Mouse (Mus musculus) lung, postnatal 14 days (tissue): ENCODE data around the gene Mrpl45.
"Not testable (repeated sequence)": the region's sequence is repeated elsewhere in the genome, so short reads cannot be mapped to it uniquely, and the experiment has no call there.

ENCODE experiments used
- DNase-seq: peaks from one replicate; pipeline ENCODE4 v3.0.0; 2021

Gene Mrpl45

GRCm38 (mm10) chr11:97299939-97300338 lies 15.6 kb upstream of the Mrpl45 start:
- no peak for DNase-seq

DNA sequence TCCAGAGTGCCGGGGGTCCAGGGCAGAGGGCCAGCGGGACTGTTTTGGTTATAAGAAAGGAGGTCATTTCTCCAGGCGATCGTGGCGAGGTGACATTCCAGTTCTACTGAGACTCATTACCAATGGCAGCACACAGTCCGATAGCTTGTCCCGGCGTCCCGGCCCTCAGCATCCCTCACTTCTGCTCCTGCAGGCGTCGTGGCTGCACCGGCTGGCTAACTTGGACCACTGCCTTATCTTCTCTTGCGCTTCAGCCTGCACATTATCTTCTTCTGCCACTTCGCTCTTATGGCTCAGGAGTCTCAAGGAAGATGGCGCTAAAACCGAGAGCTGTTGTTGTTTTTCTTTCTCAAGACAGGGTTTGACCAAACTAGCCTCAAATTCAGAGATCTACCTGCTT lies 14.1 kb upstream of the Mrpl45 start:
- no peak for DNase-seq

GRCm38 (mm10) chr11:97302231-97302781 lies 13.2 kb upstream of the Mrpl45 start:
- peak; percentile 79 for DNase-seq

- no peak for DNase-seq
Observed at GRCm38 (mm10) chr11:97304631-97305030, 10.9 kb upstream of the Mrpl45 start.

DNA sequence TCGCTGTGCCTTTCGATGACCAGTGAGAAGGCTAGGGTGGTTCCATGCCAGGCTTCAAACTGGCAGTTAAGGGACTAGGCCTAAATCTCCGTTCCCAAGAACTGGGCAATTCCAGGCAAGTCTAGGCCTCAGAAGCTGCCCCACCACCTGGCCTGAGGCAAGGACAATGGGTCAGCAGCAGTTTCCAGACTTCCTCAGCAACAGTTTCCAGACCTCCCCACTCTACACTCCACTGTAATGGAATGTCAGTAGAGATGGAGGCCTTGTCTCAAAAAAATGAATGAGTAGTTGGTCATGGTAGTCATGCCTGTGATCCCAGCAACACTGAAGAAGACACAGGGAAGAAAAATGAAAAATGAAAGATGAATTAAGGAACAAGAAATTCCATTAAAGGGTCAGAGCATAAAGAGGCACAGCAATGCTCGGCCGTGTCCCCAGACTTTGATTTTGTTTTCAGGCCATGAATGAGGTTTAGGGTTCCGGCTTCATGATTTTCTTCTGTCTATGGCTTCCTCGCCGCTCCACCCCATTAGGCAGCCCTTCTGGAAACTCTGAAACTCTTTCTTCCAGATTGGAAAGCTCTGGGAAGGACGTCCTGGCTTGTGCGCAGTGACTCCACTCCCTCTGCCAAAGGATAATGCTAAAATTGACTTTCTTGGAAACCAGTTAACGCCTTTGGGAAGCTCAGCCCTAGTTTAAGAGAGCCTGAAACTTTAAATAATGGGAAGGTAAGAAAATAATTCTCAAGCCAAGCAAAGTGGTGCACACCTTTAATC lies 8.0 kb upstream of the Mrpl45 start:
- DNase-seq, result no peak

DNA sequence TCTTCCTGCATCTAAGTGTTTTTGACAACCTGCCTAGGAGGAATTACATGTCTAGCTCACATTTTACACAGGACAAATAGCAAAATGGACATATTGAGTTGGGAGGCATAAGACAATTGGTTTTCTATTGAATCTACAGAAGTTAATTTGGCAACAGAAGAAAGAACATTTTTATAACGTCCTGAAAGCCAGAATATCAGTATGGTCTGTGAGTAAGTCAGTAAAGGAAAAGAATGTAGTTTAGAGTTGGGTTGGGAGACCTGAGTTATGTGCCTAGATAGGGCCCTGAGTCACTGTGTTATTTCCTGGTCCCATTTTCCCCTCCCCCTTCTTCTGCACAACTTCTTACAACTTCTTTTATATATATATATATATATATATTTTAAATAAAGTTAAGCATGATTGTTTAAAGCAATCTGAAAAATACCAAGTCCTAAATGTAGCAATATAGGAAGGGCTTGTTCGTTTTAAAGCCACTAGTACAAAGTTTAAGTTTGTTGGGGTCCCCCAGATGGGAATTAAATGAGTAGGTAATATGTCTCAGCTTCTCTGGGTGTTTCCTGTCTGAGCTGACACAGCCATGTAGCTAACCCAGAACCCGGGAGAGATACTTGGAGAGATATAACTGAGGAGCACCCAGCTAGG lies 6.6 kb upstream of the Mrpl45 start:
- no peak for DNase-seq

GRCm38 (mm10) chr11:97309451-97309836 lies 6.1 kb upstream of the Mrpl45 start:
- DNase-seq, result peak; percentile 82

DNA sequence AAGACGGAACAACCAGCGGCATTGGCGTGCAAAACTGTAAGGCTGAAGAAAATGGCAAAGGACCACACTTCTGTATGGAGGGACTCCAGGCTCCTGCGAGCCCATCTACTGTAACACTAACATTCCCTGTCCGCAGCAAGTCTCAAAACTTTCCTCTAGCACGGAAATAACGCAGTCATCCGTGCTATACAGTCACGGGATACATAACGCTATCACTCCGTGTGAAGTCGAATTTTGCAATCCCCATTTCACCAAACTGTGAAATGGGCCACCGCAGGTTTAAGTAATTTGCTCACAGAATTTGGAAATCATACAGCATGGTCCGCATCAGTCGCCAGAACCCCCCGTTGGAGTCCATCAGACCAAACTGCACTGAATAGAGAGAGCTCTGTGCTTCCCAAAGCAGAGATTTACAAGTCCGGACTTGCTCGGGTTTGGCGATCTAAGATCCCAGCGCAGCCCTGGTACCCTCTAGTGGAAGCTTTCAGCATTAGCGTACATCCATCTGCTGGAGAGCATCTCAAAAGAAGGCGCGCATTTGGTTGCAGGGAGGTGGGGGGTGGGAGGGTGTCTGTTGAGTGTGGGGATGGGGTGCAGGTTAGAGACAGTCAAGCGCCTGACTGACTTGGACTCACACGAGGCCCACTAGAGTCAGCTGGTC lies 5.5 kb upstream of the Mrpl45 start:
- DNase-seq, result peak; percentile 81

DNA sequence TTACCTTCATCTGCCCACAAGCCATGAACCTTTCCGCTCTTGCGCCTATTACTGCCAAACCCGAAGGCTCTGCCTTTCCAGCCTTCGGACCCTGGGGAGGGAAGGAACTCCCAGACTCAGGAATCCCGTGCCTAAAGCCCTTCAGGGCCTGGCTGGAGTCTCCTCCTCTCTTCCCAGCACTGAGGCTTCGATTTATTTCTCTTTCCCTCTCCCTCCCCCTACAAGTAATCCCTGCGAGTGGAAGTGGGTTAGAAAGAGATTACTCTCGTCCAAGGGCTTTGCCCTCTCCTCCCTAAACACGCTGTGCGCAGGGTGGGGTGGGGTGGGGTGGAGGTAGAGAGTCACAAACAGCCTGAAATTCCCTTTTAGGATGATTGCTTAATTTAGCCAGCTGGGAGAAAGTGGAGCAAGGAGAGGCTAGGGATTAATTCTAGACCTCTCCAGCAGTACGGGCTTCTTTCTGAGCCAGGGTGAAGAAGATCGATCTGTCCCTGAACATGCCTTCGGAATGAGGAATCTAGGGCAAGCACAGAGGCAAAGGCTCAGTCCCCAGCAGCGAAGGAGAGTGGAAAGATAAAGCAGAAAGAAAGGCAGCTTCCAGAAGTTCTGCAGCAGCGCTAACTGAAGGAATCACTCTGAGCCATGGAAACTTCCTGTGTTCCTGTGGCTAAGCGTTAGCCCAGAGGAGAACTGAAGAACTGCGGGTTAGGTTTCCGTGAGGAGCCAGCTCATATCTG lies 4.5 kb upstream of the Mrpl45 start:
- DNase-seq, result peak; percentile 24

DNA sequence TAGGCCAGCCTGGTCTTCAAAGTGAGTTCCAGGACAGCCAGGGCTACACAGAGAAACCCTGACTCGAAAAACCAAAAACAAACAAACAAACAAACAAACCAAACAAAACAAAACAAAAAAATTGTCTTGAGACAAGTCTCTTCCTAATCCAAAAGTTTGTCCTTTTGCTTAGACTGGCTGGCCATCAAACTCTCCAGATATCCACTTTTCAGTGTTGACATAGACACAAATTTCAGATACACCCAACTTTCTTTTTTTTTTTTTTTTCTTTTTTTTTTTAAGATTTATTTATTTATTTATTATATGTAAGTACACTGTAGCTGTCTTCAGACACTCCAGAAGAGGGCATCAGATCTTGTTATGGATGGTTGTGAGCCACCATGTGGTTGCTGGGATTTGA lies 2.6 kb upstream of the Mrpl45 start:
- DNase-seq, result not testable (repeated sequence)

GRCm38 (mm10) chr11:97314110-97314509 lies 1.4 kb upstream of the Mrpl45 start:
- no peak for DNase-seq

DNA sequence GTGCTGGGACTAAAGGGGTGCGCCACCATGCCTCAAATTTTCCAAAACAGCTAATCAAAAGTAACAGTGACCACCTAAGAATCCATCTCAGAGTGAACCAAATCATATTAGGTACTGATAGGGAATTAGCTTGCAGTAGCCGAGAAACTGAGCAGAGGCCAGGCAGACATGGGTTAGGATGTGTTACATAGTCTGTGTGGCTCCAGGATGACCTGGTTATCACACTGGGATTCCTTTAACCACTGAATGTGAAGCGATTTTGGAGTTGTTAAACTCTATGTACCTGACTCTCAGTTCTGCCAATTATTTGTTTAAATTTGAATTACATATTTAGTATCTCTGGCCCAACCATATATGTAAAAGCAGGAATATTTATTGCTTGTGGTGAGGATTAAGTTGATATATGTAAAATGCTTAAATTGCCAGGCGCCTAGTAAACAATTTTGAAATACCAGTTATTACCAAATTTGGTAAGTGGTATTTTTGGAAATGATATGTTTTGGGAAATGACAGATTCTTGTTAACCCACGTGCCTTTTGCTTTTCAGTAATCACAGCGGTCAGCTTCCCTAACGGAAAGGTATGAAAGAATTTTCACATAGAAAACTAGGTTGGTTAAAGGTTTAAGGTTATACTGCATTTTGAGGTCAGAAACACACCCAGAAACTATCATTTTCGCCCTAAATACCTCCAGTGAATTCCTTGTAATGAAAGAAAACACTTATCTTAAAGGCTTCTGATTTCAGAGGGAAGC lies 589 bp upstream of the Mrpl45 start:
- DNase-seq, result no peak

GRCm38 (mm10) chr11:97321197-97321596 lies 5.7 kb downstream of the Mrpl45 start:
- no peak for DNase-seq

DNA sequence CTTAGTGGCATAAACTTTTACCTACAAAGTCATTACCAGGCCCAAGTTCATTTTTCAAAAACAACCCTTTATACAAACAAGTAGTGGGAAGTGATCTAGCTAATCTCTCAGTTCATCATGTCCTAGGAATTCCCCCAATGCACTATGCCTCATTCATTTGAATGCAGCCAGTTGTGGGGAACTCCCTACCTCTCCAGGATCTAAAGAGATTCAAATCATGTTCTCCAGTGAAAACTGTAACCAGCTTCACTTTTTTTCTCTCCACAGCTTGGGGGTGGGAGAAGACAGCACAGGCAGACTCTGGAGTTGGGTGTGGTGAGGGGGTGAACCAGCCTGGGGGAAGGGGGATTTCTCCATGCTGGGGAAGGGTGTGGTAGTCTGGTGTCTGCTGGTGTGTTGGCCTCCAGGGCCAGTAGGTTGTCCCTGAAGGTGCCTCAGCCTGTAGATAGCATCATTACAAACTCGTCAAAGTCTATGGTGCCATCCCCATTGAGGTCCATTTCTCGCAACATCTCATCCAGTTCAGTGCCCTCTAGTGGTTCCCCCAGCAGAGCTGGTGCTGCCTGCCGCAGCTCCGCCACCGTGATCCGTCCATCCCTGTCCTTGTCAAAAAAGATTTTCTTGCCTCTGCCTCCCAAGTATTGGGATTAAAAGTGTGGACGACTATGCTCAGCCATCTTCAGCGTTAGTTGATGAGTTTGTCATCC lies 6.5 kb downstream of the Mrpl45 start:
- not testable (repeated sequence) for DNase-seq

DNA sequence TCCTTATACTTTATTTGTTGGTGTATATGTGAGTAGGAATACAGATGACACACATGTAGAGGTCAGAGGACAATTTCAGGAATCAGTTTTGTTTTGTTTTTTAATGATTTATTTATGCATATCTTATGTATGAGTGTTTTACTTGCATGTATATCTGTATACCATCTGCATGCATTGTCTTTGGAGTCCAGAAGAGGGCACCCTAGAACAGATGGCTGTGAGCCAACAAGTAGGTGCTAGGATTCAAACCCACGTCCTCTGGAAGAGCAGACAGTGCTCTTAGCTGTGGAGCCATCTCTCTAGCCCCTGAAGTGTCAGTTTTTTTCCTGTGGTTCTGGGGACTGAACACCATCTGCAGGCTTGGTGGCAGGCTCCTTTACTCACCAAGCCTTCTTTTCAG lies 9.7 kb downstream of the Mrpl45 start:
- no peak for DNase-seq

DNA sequence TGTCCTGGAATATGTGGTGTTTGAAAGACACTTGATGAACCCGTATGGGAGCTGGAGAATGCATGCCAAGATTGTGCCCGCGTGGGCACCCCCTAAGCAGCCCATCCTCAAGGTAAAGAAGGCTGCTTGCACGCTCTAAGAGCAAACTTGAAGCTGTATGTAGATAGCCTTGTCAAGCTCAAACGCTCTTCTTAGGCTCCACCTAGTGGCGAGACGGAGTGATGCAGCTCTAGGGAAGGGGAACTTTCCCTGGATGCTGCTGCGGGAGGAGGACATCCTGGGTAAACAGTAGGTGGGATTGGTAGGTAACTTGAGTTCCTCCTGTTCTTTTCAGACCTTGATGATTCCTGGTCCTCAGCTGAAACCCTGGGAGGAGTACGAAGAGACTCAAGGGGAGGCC lies 12.6 kb downstream of the Mrpl45 start:
- peak; percentile 77 for DNase-seq

DNA sequence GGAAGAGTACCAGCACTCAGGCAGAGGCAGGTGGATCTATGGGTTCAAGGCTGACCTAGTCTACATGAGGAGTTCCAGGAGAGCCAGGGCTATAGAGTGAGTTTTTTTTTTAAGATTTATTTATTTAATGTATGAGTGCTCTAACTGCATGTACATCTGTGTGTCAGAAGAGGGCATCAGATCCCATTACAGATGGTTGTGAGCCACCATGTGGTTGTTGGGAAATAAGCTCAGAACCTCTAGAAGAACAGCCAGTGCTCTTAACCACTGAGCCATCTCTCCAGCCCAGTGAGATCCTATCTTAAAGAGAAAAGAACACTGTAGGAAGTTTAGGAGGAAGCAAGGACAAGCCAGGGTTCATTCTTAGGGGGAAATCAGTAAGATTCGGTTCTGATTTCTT lies 14.8 kb downstream of the Mrpl45 start:
- no peak for DNase-seq

DNA sequence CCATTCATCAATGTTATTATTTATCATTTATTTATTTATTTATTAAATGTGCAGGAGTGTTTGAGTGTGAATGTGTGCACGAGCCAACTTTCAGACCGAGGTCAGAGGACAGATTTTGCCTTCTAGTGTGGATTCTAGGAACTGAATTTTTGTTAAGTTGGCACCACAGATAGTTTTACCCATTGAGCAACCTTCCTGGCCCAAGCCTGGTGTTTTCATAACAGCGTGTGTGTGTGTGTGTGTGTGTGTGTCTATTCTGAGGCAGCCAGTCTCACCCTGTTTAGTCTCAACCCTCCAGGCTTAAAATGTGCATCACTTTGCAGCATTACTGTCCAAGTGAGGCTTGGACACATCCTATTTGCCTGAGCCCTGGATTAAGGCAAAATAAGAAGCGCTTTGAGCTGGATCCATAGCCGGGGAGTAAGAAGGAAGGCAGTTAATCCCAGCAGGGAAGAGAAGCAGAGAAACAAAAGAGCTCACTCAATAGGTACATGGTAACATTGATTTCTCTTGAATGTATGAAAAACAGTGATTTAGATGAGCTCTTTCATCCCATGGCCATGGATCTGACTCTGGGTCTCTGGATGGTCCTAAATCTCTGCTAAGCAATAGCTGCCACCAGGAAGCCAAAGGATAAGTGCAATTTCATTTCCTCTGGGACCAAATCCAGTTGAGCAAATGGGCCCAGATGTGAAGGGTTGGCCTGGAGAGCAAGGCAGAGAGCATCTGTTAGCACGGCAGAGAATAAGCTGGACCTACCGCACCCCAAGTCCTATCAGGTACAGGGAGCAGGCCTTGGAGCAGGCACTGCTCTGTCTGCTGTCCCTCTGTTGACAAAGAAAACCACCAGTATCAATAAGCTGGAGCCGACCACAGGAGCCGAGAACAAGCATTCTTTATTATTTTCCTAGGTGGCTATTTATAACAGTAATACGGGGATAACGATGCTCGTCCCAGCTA lies 16.0 kb downstream of the Mrpl45 start:
- DNase-seq, result no peak

- DNase-seq, result no peak
Observed at GRCm38 (mm10) chr11:97333044-97333443, 17.5 kb downstream of the Mrpl45 start.

DNA sequence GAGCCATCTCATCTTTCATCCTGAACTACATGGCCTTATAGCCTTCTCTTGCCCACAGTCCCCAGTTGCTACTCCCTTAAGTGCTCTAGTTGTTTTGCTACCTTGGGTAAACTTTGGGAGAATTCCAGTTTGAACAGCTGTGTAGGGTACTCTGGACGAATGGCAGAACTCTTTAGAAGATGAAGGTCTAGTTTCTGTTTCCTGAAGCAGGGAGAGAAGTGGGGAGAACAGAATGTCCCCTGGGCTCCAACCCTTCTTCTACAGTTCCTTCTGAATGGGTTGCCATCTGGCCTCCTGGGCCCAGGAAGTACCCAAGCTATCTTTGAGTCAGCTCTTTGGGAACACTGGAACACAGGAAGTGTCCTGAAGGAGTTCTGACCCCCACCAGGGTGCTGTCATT lies 18.4 kb downstream of the Mrpl45 start:
- DNase-seq, result no peak
